Mouse (Mus musculus): ENCODE measurements around the gene Ctsa.
"Not testable (repeated sequence)": the region's sequence is repeated elsewhere in the genome, so short reads cannot be mapped to it uniquely, and the experiment has no call there.

Ctsa gene

GRCm38 (mm10) chr2:164874239-164874769, 41.6 kb downstream of the Ctsa start:
- no peak for ATAC-seq (ENCODE audit: insufficient number of reproducible peaks, low FRiP score, low TSS enrichment)

- not testable (repeated sequence) for ATAC-seq (ENCODE audit: insufficient number of reproducible peaks, low FRiP score, low TSS enrichment)
These were observed 43.0 kb downstream of the Ctsa start for GRCm38 (mm10) chr2:164875648-164876047.

GRCm38 (mm10) chr2:164877376-164878215, 44.9 kb downstream of the Ctsa start:
- ATAC-seq (ENCODE audit: insufficient number of reproducible peaks, low FRiP score, low TSS enrichment) = not testable (repeated sequence)

- peak; percentile 29; the same call in 1 of the 2 replicates for ATAC-seq (ENCODE audit: insufficient number of reproducible peaks, low FRiP score, low TSS enrichment)
These were observed 46.0 kb downstream of the Ctsa start for GRCm38 (mm10) chr2:164878509-164879227.

- ATAC-seq (ENCODE audit: insufficient number of reproducible peaks, low FRiP score, low TSS enrichment) = peak; percentile 54; the same call in 1 of the 2 replicates
These were observed 46.5 kb downstream of the Ctsa start, which contains the start of gene Pcif1 for GRCm38 (mm10) chr2:164879228-164879567. Gene Pcif1 (plus strand): TSS chr2:164879304.

- ATAC-seq (ENCODE audit: insufficient number of reproducible peaks, low FRiP score, low TSS enrichment) = peak; percentile 71
These were observed 47.0 kb downstream of the Ctsa start for GRCm38 (mm10) chr2:164879568-164880277.

- ATAC-seq (ENCODE audit: insufficient number of reproducible peaks, low FRiP score, low TSS enrichment) = no peak
These were observed 49.9 kb downstream of the Ctsa start for GRCm38 (mm10) chr2:164882619-164883018.

GRCm38 (mm10) chr2:164885788-164886187, 53.1 kb downstream of the Ctsa start:
- ATAC-seq (ENCODE audit: insufficient number of reproducible peaks, low FRiP score, low TSS enrichment) = no peak

GRCm38 (mm10) chr2:164886617-164887016, 53.9 kb downstream of the Ctsa start:
- no peak for ATAC-seq (ENCODE audit: insufficient number of reproducible peaks, low FRiP score, low TSS enrichment)

- ATAC-seq (ENCODE audit: insufficient number of reproducible peaks, low FRiP score, low TSS enrichment) = no peak
These were observed 56.3 kb downstream of the Ctsa start for GRCm38 (mm10) chr2:164888996-164889395.

- ATAC-seq (ENCODE audit: insufficient number of reproducible peaks, low FRiP score, low TSS enrichment) = no peak
These were observed 57.3 kb downstream of the Ctsa start for GRCm38 (mm10) chr2:164889960-164890359.
